Mouse (Mus musculus) urinary bladder, postnatal 10 days (tissue): Measurements from ENCODE around the gene Rps11.

Source experiments
- DNase-seq: peaks from one replicate; pipeline ENCODE4 v3.0.0; 2022; ENCODE audit warnings: low spot score

Rps11 gene

GRCm38 (mm10) chr7:45083300-45083890 is 40.8 kb downstream of the Rps11 start:
- DNase-seq: no peak

GRCm38 (mm10) chr7:45082401-45083299 is 41.6 kb downstream of the Rps11 start:
- DNase-seq: no peak

- DNase-seq: no peak
Observed at GRCm38 (mm10) chr7:45081016-45081415, 43.2 kb downstream of the Rps11 start.

- DNase-seq: peak; percentile 69
Observed at GRCm38 (mm10) chr7:45079856-45080255, 44.4 kb downstream of the Rps11 start.

- DNase-seq: no peak
Observed at GRCm38 (mm10) chr7:45078513-45078912, 45.7 kb downstream of the Rps11 start.

- no peak for DNase-seq
Observed at GRCm38 (mm10) chr7:45077829-45078228, 46.4 kb downstream of the Rps11 start.

- no peak for DNase-seq
Observed at GRCm38 (mm10) chr7:45077322-45077721, 46.9 kb downstream of the Rps11 start.

- DNase-seq: no peak
Observed at GRCm38 (mm10) chr7:45076501-45076900, 47.7 kb downstream of the Rps11 start.

GRCm38 (mm10) chr7:45075405-45075804 is 48.8 kb downstream of the Rps11 start:
- no peak for DNase-seq

GRCm38 (mm10) chr7:45073949-45074348 is 50.3 kb downstream of the Rps11 start:
- no peak for DNase-seq

GRCm38 (mm10) chr7:45073171-45073707 is 51.0 kb downstream of the Rps11 start:
- no peak for DNase-seq
